Mouse (Mus musculus) bone marrow, adult 2 months (tissue): ENCODE measurements around the gene Cdk15.

Source experiments
- CTCF ChIP-seq: fragments of 200-500 bp; IDR thresholded peaks from 2 replicates; pipeline ENCODE4 v1.5.1; 2011; ENCODE audit warnings: low read length, control low read depth; ENCODE audit not compliant: control insufficient read depth, insufficient read depth
- POLR2A ChIP-seq: fragments of 200-500 bp; IDR thresholded peaks from 2 replicates; pipeline ENCODE4 v1.6.1; 2011; ENCODE audit warnings: low read depth, mild to moderate bottlenecking, control low read depth, low read length, borderline replicate concordance; ENCODE audit not compliant: control insufficient read depth

DNA sequence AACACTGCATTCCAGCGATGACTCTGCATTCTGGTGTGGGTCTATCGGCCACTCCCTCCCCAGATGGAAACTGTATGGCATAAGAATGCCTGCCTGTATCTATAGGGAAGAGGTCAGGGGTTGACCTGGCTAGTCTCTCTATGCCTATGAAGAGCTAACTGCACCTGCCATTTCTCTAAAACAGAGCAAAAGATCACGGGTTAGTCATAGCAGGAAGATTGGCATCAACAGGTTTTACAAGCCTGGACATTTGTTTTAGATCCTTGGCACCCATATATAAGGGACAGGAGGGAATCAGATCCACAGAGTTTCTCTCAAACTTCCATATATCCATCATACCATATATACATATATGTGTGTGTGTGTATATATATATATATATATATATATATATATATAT lies 127.7 kb downstream of the Cdk15 start:
- TF ChIP-seq POLR2A: no peak
- TF ChIP-seq CTCF: no peak
